Mouse (Mus musculus) adrenal gland, adult (tissue): ENCODE data around the gene Tcta.
"Not testable (repeated sequence)": the region's sequence is repeated elsewhere in the genome, so short reads cannot be mapped to it uniquely, and the experiment has no call there.

ENCODE experiments used
- DNase-seq, 2 experiments: peaks; one replicate each; pipeline ENCODE4 v3.0.0; 2022 to 2023; ENCODE audit warnings: low spot score in 1 of 2; ENCODE audit not compliant: inconsistent age in 2 of 2

The Tcta gene

DNA sequence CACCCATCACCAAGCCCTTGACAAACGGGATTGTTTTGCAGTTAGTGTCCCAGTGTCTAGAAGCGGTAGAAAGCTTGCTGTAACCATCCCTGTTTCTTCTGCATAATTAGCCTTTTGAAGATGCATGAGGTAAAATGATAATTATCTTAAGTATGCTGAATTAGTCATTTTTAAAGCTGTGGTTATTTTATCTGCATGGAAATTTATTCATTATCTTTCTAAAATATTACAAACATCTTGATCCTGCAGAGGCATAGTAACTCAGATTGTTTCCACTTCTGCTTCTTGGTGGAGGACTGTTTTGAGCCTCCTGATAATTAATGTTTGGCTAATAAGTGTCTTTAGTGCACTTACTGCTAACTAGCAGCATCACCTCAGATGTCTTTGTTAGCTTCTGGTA lies 12.5 kb upstream of the Tcta start:
- DNase-seq, result no peak

DNA sequence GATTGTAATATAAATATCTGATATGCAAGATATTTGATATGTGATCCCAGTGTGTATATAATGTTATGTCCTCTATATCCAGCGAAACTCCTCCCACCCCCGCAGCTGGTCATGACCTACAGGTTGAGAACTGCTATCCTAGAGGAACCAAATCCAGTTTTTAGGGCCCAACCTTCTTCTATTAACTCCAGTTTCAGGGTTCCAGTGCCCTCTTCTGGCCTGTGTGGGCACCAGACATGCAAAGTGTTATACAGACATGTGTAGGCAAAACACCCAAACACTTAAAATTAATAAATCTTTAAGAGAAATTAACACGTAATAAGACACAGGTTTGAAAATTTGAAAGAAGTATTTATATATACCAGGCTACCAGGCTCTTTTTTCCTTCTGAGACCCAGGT lies 11.6 kb upstream of the Tcta start:
- no peak for DNase-seq

DNA sequence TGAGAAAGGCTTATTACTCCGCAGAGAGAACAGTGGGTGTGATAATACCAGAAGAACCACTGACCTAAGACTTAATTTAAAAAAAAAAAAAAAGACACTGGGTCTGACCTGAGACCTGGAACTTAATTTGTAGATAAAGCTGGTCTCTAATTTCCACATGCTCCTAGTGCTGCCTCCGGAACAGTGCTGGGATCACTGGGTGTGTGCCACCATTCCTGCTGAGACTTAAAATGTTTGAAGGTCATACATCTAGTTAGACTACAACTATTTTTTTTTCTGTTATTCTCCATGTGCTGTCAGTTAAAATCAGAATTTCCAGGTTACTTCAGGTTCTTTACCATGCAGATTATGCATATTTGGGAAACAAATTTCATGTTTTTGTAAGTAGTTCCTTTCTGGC lies 2.2 kb upstream of the Tcta start:
- DNase-seq, result no peak

DNA sequence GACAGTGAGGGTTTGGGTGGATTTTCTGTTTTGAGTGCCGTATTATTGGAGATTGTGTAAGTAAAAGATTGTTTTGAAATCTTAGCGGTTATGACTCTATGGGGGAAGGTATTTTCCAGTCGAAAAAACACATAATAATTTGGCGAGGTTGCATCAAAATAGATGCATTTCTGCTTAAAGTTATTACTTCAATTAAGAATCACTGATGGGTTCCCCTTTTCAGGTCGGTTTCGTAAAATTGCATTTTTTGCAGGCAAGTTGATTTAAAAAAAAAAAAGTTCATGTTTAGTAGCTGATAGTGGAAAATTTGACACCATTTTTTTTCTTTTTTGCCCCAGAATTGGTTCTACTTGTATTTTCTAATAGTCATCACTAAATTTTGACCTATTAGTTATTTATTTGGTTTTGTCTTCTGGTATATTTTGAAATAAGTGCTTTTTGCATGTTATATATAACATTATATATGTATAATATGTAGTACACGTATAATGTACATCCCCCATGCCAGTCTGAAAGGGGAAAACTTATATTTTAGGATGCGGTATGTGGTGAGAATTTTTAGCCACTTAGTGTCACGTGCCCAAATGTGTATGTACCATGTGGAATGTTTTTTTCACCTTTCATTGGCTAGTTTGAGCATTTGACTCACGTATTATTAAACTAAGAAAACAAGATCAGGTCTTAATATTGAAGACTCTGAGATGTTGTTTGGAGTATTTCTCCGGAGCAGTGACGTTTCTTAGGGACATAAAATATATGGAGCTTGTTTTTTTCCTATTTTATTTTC lies 1.3 kb upstream of the Tcta start:
- no peak for DNase-seq

DNA sequence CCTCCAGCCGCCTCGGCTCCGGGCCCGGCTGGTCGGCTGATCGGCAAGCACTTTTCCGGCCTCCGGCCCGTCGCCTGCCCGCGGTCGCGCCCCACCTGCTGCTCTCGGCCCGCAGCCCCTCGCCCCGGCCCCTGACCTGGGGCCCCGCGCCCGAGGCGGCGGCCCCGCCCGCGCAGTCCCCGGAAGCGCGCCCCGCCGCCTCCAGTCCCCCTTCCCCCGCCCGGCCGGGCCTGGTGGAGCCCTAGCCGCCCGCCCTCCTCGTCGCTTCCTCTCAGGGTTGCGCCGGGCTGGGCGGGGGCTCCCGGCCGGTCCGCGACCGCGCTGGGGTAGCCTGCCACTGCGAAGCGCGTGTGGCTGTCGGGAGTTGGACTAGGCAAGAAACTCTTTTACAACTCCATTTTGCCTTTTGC lies 616 bp upstream of the Tcta start:
- peak; percentile 87 to 94 for DNase-seq

- DNase-seq, result peak in 1 of 2 experiments; percentile 33
Observed at GRCm38 (mm10) chr9:108305170-108305569, 790 bp downstream of the Tcta start.

GRCm38 (mm10) chr9:108304716-108305115 lies 1.2 kb downstream of the Tcta start:
- DNase-seq, result no peak

DNA sequence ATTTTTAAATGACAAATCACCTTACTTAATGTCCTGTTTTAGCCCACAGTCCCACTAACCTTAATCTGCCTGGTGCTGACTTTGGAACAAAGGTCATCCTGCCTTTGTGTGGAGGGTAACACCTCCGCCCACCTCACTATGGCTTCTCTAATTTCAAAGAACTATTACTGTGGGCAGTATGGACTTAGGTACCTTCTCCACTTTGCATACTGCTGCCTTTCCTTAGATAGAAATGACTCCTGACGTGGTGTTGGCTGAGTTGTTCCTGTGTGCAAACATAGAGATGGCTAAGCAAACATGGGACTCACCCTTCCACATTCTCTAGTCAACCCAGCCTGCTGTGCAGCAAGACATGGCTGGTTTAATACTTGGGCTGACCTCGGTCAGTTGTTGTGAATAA lies 4.1 kb downstream of the Tcta start:
- no peak for DNase-seq

- no peak for DNase-seq
Observed at GRCm38 (mm10) chr9:108296453-108297355, 9.3 kb downstream of the Tcta start, which contains the start of gene Amt. Gene Amt (plus strand): TSS chr9:108296853.

- DNase-seq, result no peak
Observed at GRCm38 (mm10) chr9:108290773-108291172, 15.2 kb downstream of the Tcta start.

DNA sequence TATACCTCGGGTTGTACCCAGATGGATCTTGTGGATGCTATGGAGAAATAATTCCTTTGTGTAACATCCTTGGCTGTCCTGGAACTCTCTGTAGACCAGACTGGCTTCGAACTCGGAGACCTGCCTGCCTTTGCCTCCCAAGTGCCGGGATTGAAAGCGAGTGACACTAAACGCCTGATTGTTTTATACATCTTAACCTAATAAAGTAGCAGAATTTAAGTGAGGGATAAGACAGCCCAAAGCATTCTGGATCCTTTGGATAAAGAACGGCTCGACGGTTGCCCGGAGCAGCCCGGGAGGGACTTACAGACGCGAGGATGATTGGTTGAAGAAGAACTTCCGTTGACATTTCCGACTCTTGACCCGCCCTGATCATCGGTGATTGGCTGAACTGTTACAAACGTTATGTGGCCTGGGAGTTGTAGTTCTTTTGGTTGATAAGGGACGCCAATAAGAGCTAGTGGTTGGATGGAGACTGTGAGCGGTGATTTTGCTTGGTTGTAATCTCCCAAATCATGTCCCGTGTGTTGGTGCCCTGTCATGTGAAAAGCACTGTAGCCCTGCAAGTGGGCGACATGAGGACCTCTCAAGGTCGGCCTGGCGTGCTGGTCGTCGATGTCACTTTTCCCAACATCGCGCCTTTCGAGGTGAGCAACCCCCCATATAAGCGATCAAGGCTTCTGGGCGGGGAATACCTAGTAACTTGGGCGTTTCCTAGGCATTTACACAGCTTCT lies 15.8 kb downstream of the Tcta start, which contains the start of gene Nicn1:
Gene Nicn1 (plus strand): TSS at position 414 of the 735 bp plus-strand sequence.
- DNase-seq, result peak; percentile 92 to 97

DNA sequence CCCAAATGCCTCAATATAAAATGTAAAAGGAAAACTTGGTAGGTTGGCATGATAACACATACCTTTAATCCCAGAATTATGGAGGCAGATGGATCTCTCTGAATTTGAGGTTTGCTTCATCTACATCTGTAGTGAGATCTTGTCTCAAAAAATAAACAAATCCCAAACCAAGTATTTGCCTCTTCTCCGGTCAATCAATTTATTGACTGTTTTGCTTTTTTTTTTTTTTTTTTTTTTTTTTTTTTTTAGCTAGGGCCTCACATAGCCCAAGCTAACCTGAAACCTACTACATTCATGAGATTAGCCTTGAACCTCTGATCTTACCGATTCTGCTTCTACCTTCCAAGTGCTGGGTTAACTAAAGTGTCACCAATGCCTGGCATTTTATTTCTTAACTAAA lies 16.6 kb downstream of the Tcta start:
- DNase-seq, result no peak

- not testable (repeated sequence) for DNase-seq
Observed at GRCm38 (mm10) chr9:108287526-108288238, 18.3 kb downstream of the Tcta start.

DNA sequence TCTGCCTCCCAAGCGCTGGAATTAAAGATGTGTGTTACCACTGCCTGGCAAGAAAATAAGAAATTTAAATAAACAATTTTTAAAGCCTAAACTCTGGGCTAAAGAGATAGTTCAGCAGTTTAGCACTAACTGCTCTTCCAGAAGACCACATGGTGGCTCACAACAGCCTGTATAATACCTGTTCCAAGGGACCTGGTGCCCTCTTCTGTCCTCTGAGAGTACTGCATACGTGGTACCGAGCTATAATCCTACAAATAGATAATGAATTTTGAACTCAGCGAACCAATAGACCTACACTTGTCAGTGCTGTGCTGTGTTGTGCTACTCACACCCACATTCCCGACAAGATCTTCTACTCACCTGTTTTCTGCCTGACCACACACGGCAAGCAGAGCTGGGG lies 21.6 kb downstream of the Tcta start:
- peak; percentile 67 to 92 for DNase-seq

- DNase-seq, result peak; percentile 55 to 90
Observed at GRCm38 (mm10) chr9:108280071-108280828, 25.7 kb downstream of the Tcta start.

DNA sequence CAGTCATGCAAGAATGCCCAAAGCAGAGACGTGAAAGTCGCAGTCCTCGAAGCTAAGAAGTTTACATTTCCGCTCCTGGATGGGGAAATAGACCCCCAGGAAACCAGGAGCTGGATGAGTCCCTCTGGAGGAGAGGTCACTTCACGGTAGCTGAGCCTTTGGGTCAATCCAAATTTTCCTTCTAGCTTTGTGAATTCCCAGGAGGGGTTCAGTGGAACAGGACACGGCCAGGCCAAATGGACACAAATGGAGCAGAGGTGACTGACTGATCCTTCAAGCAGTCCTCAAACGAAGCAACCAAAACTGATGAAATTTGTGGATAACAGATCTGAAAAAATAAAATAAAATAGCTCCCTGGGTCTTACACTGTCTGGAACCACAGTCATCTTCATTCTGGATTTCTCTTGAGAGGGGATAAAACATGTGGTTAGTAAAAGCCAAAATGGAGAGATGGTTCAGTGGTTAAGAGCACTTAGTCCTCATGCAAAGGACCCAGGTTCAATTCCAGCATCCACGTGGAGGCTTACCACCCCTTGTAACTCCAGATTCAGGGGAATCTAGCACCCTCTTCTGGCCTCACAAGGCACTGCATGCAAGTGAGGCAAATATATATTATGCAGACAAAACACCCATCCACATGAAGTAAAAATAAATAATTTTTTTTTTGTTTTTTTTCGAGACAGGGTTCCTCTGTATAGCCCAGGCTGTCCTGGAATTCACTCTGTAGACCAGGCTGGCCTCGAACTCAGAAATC lies 27.1 kb downstream of the Tcta start:
- peak; percentile 50 to 81 for DNase-seq

- no peak for DNase-seq
Observed at GRCm38 (mm10) chr9:108275331-108275659, 30.7 kb downstream of the Tcta start.

DNA sequence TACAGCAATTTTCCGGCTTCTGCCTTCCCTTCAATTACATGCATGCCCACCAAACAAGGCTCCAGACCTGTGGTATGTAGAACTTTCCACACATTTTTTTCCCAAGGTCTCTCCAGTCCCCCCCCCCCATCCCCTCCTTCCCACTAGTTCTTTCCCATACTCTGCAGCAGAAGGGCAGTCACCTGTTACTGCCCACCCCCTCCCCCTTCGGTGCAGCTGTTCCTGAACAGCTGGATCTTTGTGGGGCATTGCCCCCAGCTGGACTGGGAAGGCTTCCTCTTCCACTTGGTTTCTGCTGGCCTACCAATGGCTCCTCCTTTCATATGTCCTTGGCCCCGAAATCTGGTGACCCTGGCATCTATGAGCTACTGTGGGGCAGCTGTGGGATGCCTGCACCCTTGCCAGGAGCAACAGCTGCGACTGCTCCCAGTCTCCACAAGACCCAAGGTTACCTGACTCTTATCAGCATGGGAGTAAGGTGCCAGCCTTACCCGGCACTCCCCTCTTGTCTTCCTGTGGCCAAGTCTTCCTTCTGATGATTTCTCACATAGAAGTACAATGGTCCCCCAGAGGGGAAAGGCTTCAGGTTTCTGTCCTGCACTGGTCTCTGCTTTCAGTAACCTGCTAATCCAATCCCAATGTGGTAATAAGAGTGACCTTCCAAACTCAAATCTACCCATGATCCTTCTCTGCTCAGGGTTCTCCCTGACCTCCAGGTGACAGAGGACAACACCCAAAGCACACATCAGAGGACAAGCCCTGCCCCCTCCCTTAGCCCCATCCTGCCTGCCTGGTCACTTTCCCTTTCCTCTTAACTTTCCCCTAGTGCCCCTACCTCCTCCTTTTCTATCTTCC lies 31.3 kb downstream of the Tcta start:
- DNase-seq, result peak; percentile 80 to 91
